Mouse (Mus musculus) neural tube, embryonic 12.5 days (tissue): ENCODE data around the gene Tmem132c. TPM values are rescaled to one million over a fixed set of nuclear protein-coding genes. Genes with fewer than 3 reads are reported as not detected.

Source experiments
- ATAC-seq: fragments of 200-750 bp; cut with Nextera tagmentation; 2 replicates; pipeline ENCODE4 v1.8.0; 2017; ENCODE audit warnings: low read depth, mild to moderate bottlenecking, moderate TSS enrichment, moderate library complexity; ENCODE audit not compliant: low FRiP score
- H3K27ac ChIP-seq: fragments of 300-500 bp; sonication (generic); 2 replicates; pipeline ENCODE4 v1.5.1; 2016
- H3K27me3 ChIP-seq: fragments of 300-500 bp; sonication (generic); replicated peaks from 2 replicates; pipeline ENCODE4 v1.6.1; 2016; ENCODE audit warnings: mild to moderate bottlenecking
- H3K36me3 ChIP-seq: fragments of 300-500 bp; sonication (generic); 2 replicates; pipeline ENCODE4 v1.6.1; 2016; ENCODE audit warnings: mild to moderate bottlenecking
- H3K4me1 ChIP-seq: fragments of 300-500 bp; sonication (generic); 2 replicates; pipeline ENCODE4 v1.6.1; 2016
- H3K4me2 ChIP-seq: fragments of 300-500 bp; sonication (generic); replicated peaks from 2 replicates; pipeline ENCODE4 v1.6.1; 2016; ENCODE audit warnings: mild to moderate bottlenecking
- H3K4me3 ChIP-seq: fragments of 300-500 bp; sonication (generic); 2 replicates; pipeline ENCODE4 v1.5.1; 2016
- H3K9ac ChIP-seq: fragments of 300-500 bp; sonication (generic); 2 replicates; pipeline ENCODE4 v1.6.1; 2016; ENCODE audit warnings: mild to moderate bottlenecking
- H3K9me3 ChIP-seq: fragments of 300-500 bp; sonication (generic); 2 replicates; pipeline ENCODE4 v1.6.1; 2016; ENCODE audit warnings: mild to moderate bottlenecking
- WGBS: fragments of 180-500 bp; shearing (Covaris S2); methylation state at CpG from one replicate; pipeline ENCODE4 v1.1.7; 2016; 5-methylcytosine and 5-hydroxymethylcytosine counted together
- polyA plus RNA-seq: library from polyadenylated mRNA; unstranded; fragments of >200 nt; fragmentation: Nextera tagmentation; extraction: Ambion mirVana; gene quantifications from 2 replicates; pipeline ENCODE4 v1.2.1, GENCODE M21; 2016

The Tmem132c gene
- polyA plus RNA-seq, 1 experiment from 2014 or later: 24.5 TPM

- H3K9me3 ChIP-seq: no peaks in the 10 kb centered on the region
- WGBS: 93% methylated on average over 9 of the region's 9 CpGs
- H3K27ac ChIP-seq: no peak overlapping the region
These were observed 274.4 kb downstream of the Tmem132c start for GRCm38 (mm10) chr5:127515960-127516359.

GRCm38 (mm10) chr5:127522744-127523476, 281.3 kb downstream of the Tmem132c start:
- Histone ChIP-seq H3K4me3 (no peak overlapping the region), H3K4me2 (no peak overlapping the region), H3K4me1 (0 out of 2 replicates have a peak, but pooled peaks cover 3% of the 10 kb centered on the region), H3K9me3 (no peaks in the 10 kb centered on the region), H3K9ac (no peak overlapping the region), H3K36me3 (no peaks in the 10 kb centered on the region), H3K27me3 (no peaks in the 10 kb centered on the region), H3K27ac (no peak overlapping the region)
- 67% methylated on average over 9 of the region's 9 CpGs for WGBS
- no peak for ATAC-seq

More at GRCm38 (mm10) chr5:127515960-127516359, 274.4 kb downstream of the Tmem132c start:
- ATAC-seq: no peak
- Histone ChIP-seq H3K27me3 (no peaks in the 10 kb centered on the region), H3K4me1 (no peaks in the 10 kb centered on the region), H3K4me2 (no peak overlapping the region), H3K36me3 (no peaks in the 10 kb centered on the region), H3K9ac (no peak overlapping the region), H3K4me3 (no peak overlapping the region)

GRCm38 (mm10) chr5:127527344-127527974, 285.9 kb downstream of the Tmem132c start:
- no peak overlapping the region for H3K27ac ChIP-seq
- 0 out of 2 replicates have a peak, but pooled peaks cover 3% of the 10 kb centered on the region for H3K4me1 ChIP-seq
- H3K9me3 ChIP-seq: no peaks in the 10 kb centered on the region
- no peaks in the 10 kb centered on the region for H3K36me3 ChIP-seq
- WGBS: 86% methylated on average over 10 of the region's 10 CpGs
- H3K4me2 ChIP-seq: no peak overlapping the region
- H3K9ac ChIP-seq: no peak overlapping the region
- no peak for ATAC-seq
- H3K4me3 ChIP-seq: no peak overlapping the region
- H3K27me3 ChIP-seq: no peaks in the 10 kb centered on the region

GRCm38 (mm10) chr5:127537508-127537907, 295.9 kb downstream of the Tmem132c start:
- H3K27ac ChIP-seq: no peak overlapping the region
- no peak overlapping the region for H3K4me3 ChIP-seq
- no peaks in the 10 kb centered on the region for H3K9me3 ChIP-seq
- H3K36me3 ChIP-seq: no peaks in the 10 kb centered on the region
- 87% methylated on average over 2 of the region's 2 CpGs for WGBS
- no peak overlapping the region for H3K9ac ChIP-seq
- no peaks in the 10 kb centered on the region for H3K4me1 ChIP-seq
- no peak overlapping the region for H3K4me2 ChIP-seq
- no peak for ATAC-seq
- no peaks in the 10 kb centered on the region for H3K27me3 ChIP-seq

- Histone ChIP-seq H3K36me3 (no peaks in the 10 kb centered on the region), H3K9ac (no peak overlapping the region), H3K27me3 (no peaks in the 10 kb centered on the region), H3K27ac (no peak overlapping the region), H3K4me1 (no peaks in the 10 kb centered on the region), H3K9me3 (no peaks in the 10 kb centered on the region), H3K4me3 (no peak overlapping the region), H3K4me2 (no peak overlapping the region)
- WGBS: 90% methylated on average over 5 of the region's 5 CpGs
- ATAC-seq: no peak
These were observed 305.0 kb downstream of the Tmem132c start for GRCm38 (mm10) chr5:127546585-127546991.

- H3K4me1 ChIP-seq: no peaks in the 10 kb centered on the region
- H3K4me2 ChIP-seq: no peak overlapping the region
- H3K27me3 ChIP-seq: no peaks in the 10 kb centered on the region
- no peak overlapping the region for H3K9ac ChIP-seq
- no peaks in the 10 kb centered on the region for H3K9me3 ChIP-seq
- 73% methylated on average over 2 of the region's 2 CpGs for WGBS
- ATAC-seq: no peak
- no peak overlapping the region for H3K4me3 ChIP-seq
- H3K36me3 ChIP-seq: no peaks in the 10 kb centered on the region
- no peak overlapping the region for H3K27ac ChIP-seq
These were observed 306.5 kb downstream of the Tmem132c start for GRCm38 (mm10) chr5:127548136-127548535.

- no peaks in the 10 kb centered on the region for H3K9me3 ChIP-seq
- no peak for ATAC-seq
- H3K4me1 ChIP-seq: no peaks in the 10 kb centered on the region
- H3K36me3 ChIP-seq: peaks cover 17% of the 10 kb centered on the region
- no peaks in the 10 kb centered on the region for H3K27me3 ChIP-seq
- no peak overlapping the region for H3K4me3 ChIP-seq
- WGBS: 93% methylated on average over 3 of the region's 3 CpGs
- no peak overlapping the region for H3K9ac ChIP-seq
- H3K27ac ChIP-seq: no peak overlapping the region
- H3K4me2 ChIP-seq: no peak overlapping the region
These were observed 319.5 kb downstream of the Tmem132c start for GRCm38 (mm10) chr5:127561086-127561485.

GRCm38 (mm10) chr5:127567165-127567741, 325.6 kb downstream of the Tmem132c start:
- no peak overlapping the region for H3K4me2 ChIP-seq
- H3K4me3 ChIP-seq: no peak overlapping the region
- no peaks in the 10 kb centered on the region for H3K4me1 ChIP-seq
- H3K9me3 ChIP-seq: no peaks in the 10 kb centered on the region
- no peak for ATAC-seq
- peaks cover 11% of the 10 kb centered on the region for H3K36me3 ChIP-seq
- WGBS: 73% methylated on average over 6 of the region's 6 CpGs
- H3K9ac ChIP-seq: no peak overlapping the region
- no peak overlapping the region for H3K27ac ChIP-seq
- no peaks in the 10 kb centered on the region for H3K27me3 ChIP-seq

GRCm38 (mm10) chr5:127577419-127577818, 335.8 kb downstream of the Tmem132c start:
- no peak for ATAC-seq
- Histone ChIP-seq H3K4me2 (no peak overlapping the region), H3K9ac (no peak overlapping the region), H3K27me3 (no peaks in the 10 kb centered on the region), H3K9me3 (no peaks in the 10 kb centered on the region), H3K4me3 (no peak overlapping the region), H3K4me1 (no peaks in the 10 kb centered on the region), H3K27ac (no peak overlapping the region), H3K36me3 (no peaks in the 10 kb centered on the region)
- 60% methylated on average over 8 of the region's 8 CpGs for WGBS

- Histone ChIP-seq H3K4me3 (no peak overlapping the region), H3K4me1 (no peaks in the 10 kb centered on the region), H3K27me3 (no peaks in the 10 kb centered on the region), H3K4me2 (no peak overlapping the region), H3K9ac (no peak overlapping the region), H3K9me3 (no peaks in the 10 kb centered on the region), H3K36me3 (no peaks in the 10 kb centered on the region), H3K27ac (no peak overlapping the region)
- 85% methylated on average over 8 of the region's 8 CpGs for WGBS
- ATAC-seq: no peak
These were observed 342.1 kb downstream of the Tmem132c start for GRCm38 (mm10) chr5:127583658-127584057.

- Histone ChIP-seq H3K9ac (no peak overlapping the region), H3K4me3 (no peak overlapping the region), H3K27ac (no peak overlapping the region), H3K4me2 (no peak overlapping the region), H3K27me3 (no peaks in the 10 kb centered on the region), H3K36me3 (no peaks in the 10 kb centered on the region; the same call in 1 of the 2 replicates), H3K9me3 (no peaks in the 10 kb centered on the region), H3K4me1 (no peaks in the 10 kb centered on the region)
- ATAC-seq: no peak
- WGBS: 57% methylated on average over 6 of the region's 6 CpGs
These were observed 346.2 kb downstream of the Tmem132c start for GRCm38 (mm10) chr5:127587854-127588253.

GRCm38 (mm10) chr5:127592406-127592805, 350.8 kb downstream of the Tmem132c start:
- WGBS: 75% methylated on average over 5 of the region's 5 CpGs
- H3K27ac ChIP-seq: no peak overlapping the region
- peaks cover 42% of the 10 kb centered on the region for H3K36me3 ChIP-seq
- no peak overlapping the region for H3K9ac ChIP-seq
- no peaks in the 10 kb centered on the region for H3K4me1 ChIP-seq
- no peak for ATAC-seq
- H3K4me3 ChIP-seq: no peak overlapping the region
- no peaks in the 10 kb centered on the region for H3K9me3 ChIP-seq
- H3K27me3 ChIP-seq: no peaks in the 10 kb centered on the region
- H3K4me2 ChIP-seq: no peak overlapping the region
